Mouse (Mus musculus): ENCODE measurements around the gene Krt42. TPM values are rescaled to one million over a fixed set of nuclear protein-coding genes. Genes with fewer than 3 reads are reported as not detected.
"Not testable (repeated sequence)": the region's sequence is repeated elsewhere in the genome, so short reads cannot be mapped to it uniquely, and the experiment has no call there.

Gene Krt42
- polyA plus RNA-seq, 1 experiment from 2014 or later = not detected

DNA sequence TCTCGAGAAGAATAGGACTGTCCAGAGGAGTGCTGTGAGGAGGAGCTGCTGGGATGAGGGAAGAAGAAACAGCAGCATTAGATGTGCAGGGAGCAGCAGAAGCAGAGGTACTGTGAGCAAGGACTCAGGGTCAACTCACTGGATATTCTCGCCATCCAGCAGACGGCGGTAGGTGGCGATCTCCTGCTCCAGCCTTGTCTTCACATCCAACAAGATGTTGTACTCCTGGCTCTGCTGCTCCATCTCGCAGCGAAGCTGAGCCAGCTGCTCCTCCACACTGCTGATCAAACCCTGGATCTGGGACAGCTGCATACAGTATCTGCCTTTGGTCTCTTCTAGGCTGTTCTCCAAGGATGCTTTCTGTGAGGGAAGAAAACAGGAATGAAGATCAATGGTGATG, 23.2 kb downstream of the Krt42 start:
- ATAC-seq (ENCODE audit: insufficient read depth, low FRiP score); H3K9me3 ChIP-seq (replicated peaks; ENCODE audit: control insufficient read depth, low read length); H3K27ac ChIP-seq (ENCODE audit: low read length); H3K36me3 ChIP-seq (ENCODE audit: control insufficient read depth, insufficient read depth, low read length); H3K4me1 ChIP-seq (ENCODE audit: control insufficient read depth, insufficient read depth, low read length); H3K27me3 ChIP-seq (ENCODE audit: control insufficient read depth, insufficient read depth, low read length); H3K4me3 ChIP-seq (replicated peaks; ENCODE audit: low read length); H3K9ac ChIP-seq (ENCODE audit: low read length); H3K4me2 ChIP-seq (ENCODE audit: low read depth, low read length): not testable (repeated sequence)
- 59% methylated on average over 7 of the region's 7 CpGs for WGBS

DNA sequence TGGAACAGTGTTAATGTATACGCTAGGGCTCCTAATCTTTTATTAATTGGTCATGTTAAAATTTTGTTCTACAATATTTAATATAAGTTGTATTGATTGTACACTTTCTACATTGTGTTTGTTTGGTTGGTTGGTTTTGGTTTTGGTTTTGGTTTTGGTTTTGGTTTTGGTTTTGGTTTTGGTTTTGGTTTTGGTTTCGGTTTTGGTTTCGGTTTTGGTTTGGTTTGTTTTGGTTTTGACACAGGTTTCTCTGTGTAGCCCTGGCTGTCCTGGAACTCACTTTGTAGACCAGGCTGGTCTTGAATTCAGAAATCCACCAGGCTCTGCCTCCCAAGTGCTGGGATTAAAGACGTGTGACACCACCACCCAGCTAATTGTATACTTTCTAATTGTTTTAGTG, 29.4 kb downstream of the Krt42 start:
- H3K4me1 ChIP-seq (ENCODE audit: control insufficient read depth, insufficient read depth, low read length); H3K9ac ChIP-seq (ENCODE audit: low read length); H3K9me3 ChIP-seq (replicated peaks; ENCODE audit: control insufficient read depth, low read length); H3K4me2 ChIP-seq (ENCODE audit: low read depth, low read length); H3K27me3 ChIP-seq (ENCODE audit: control insufficient read depth, insufficient read depth, low read length); H3K27ac ChIP-seq (ENCODE audit: low read length); ATAC-seq (ENCODE audit: insufficient read depth, low FRiP score); H3K36me3 ChIP-seq (ENCODE audit: control insufficient read depth, insufficient read depth, low read length); H3K4me3 ChIP-seq (replicated peaks; ENCODE audit: low read length): not testable (repeated sequence)
- WGBS = 85% methylated on average over 4 of the region's 4 CpGs

- 56% methylated on average over 8 of the region's 8 CpGs for WGBS
- Histone ChIP-seq H3K36me3 (ENCODE audit: control insufficient read depth, insufficient read depth, low read length) (no peaks in the 10 kb centered on the region), H3K4me3 (replicated peaks; ENCODE audit: low read length) (no peak overlapping the region), H3K27me3 (ENCODE audit: control insufficient read depth, insufficient read depth, low read length) (no peaks in the 10 kb centered on the region), H3K9ac (ENCODE audit: low read length) (no peak overlapping the region), H3K4me2 (ENCODE audit: low read depth, low read length) (no peak overlapping the region), H3K4me1 (ENCODE audit: control insufficient read depth, insufficient read depth, low read length) (no peaks in the 10 kb centered on the region), H3K27ac (ENCODE audit: low read length) (no peak overlapping the region), H3K9me3 (replicated peaks; ENCODE audit: control insufficient read depth, low read length) (peaks cover 4% of the 10 kb centered on the region; the same call in 1 of the 2 replicates)
- ATAC-seq (ENCODE audit: insufficient read depth, low FRiP score) = no peak
These were observed 47.9 kb downstream of the Krt42 start for GRCm38 (mm10) chr11:100221741-100222140.

GRCm38 (mm10) chr11:100219304-100219703, 50.4 kb downstream of the Krt42 start:
- no peaks in the 10 kb centered on the region for H3K36me3 ChIP-seq (ENCODE audit: control insufficient read depth, insufficient read depth, low read length)
- WGBS = 84% methylated on average over 4 of the region's 4 CpGs
- H3K4me3 ChIP-seq (replicated peaks; ENCODE audit: low read length) = no peak overlapping the region
- no peaks in the 10 kb centered on the region for H3K4me1 ChIP-seq (ENCODE audit: control insufficient read depth, insufficient read depth, low read length)
- H3K9me3 ChIP-seq (replicated peaks; ENCODE audit: control insufficient read depth, low read length) = no peaks in the 10 kb centered on the region
- no peaks in the 10 kb centered on the region for H3K27me3 ChIP-seq (ENCODE audit: control insufficient read depth, insufficient read depth, low read length)
- H3K4me2 ChIP-seq (ENCODE audit: low read depth, low read length) = no peak overlapping the region
- H3K9ac ChIP-seq (ENCODE audit: low read length) = no peak overlapping the region
- ATAC-seq (ENCODE audit: insufficient read depth, low FRiP score) = no peak
- no peak overlapping the region for H3K27ac ChIP-seq (ENCODE audit: low read length)

Other genes starting within 250 kb of the Krt42 start
- gene Krt33b, start 240.0 kb downstream of the Krt42 start, polyA plus RNA-seq (2015; fragmentation: Nextera tagmentation; extraction: Ambion mirVana) = 0.30 TPM in 1 of 2 replicates, not detected in the other
- 3.2 and 4.2 TPM in 2 replicates for gene Krt34, start 228.3 kb downstream of the Krt42 start, polyA plus RNA-seq (2015; fragmentation: Nextera tagmentation; extraction: Ambion mirVana)
- 0.74 and 0.81 TPM in 2 replicates for gene Krt31, start 219.3 kb downstream of the Krt42 start, polyA plus RNA-seq (2015; fragmentation: Nextera tagmentation; extraction: Ambion mirVana)
- gene Krt32, start 181.6 kb downstream of the Krt42 start, polyA plus RNA-seq (2015; fragmentation: Nextera tagmentation; extraction: Ambion mirVana) = 0.24 and 0.40 TPM in 2 replicates
- gene Krt35, start 173.6 kb downstream of the Krt42 start, polyA plus RNA-seq (2015; fragmentation: Nextera tagmentation; extraction: Ambion mirVana) = 0.76 and 1.5 TPM in 2 replicates
- 0.44 and 0.75 TPM in 2 replicates for gene Krt36, start 164.2 kb downstream of the Krt42 start, polyA plus RNA-seq (2015; fragmentation: Nextera tagmentation; extraction: Ambion mirVana)
- gene Krt13, start 148.3 kb downstream of the Krt42 start, polyA plus RNA-seq (2015; fragmentation: Nextera tagmentation; extraction: Ambion mirVana) = 1,856 and 2,859 TPM in 2 replicates
- gene Krt15, start 133.9 kb downstream of the Krt42 start, polyA plus RNA-seq (2015; fragmentation: Nextera tagmentation; extraction: Ambion mirVana) = 1,477 and 1,759 TPM in 2 replicates
- gene Krt19, start 121.2 kb downstream of the Krt42 start, polyA plus RNA-seq (2015; fragmentation: Nextera tagmentation; extraction: Ambion mirVana) = 1,141 and 1,514 TPM in 2 replicates
- not detected in 2 replicates for gene Krt9, start 76.6 kb downstream of the Krt42 start, polyA plus RNA-seq (2015; fragmentation: Nextera tagmentation; extraction: Ambion mirVana)
- gene Krt14, start 62.3 kb downstream of the Krt42 start, polyA plus RNA-seq (2015; fragmentation: Nextera tagmentation; extraction: Ambion mirVana) = 46.4 and 67.1 TPM in 2 replicates
- gene Krt16, start 21.0 kb downstream of the Krt42 start, polyA plus RNA-seq (2015; fragmentation: Nextera tagmentation; extraction: Ambion mirVana) = 1.6 and 2.2 TPM in 2 replicates
- gene Krt17, start 8.8 kb downstream of the Krt42 start, polyA plus RNA-seq (2015; fragmentation: Nextera tagmentation; extraction: Ambion mirVana) = 34.0 and 45.6 TPM in 2 replicates
- gene Eif1, start 50.0 kb upstream of the Krt42 start, polyA plus RNA-seq (2015; fragmentation: Nextera tagmentation; extraction: Ambion mirVana) = 1,614 and 1,638 TPM in 2 replicates
- gene Gast, start 64.5 kb upstream of the Krt42 start, polyA plus RNA-seq (2015; fragmentation: Nextera tagmentation; extraction: Ambion mirVana) = 10.8 and 13.3 TPM in 2 replicates
- gene Hap1, start 86.3 kb upstream of the Krt42 start, polyA plus RNA-seq (2015; fragmentation: Nextera tagmentation; extraction: Ambion mirVana) = 13.2 and 13.5 TPM in 2 replicates
- gene Jup, start 127.9 kb upstream of the Krt42 start, polyA plus RNA-seq (2015; fragmentation: Nextera tagmentation; extraction: Ambion mirVana) = 247 and 328 TPM in 2 replicates
- 56.7 and 62.1 TPM in 2 replicates for gene P3h4, start 145.0 kb upstream of the Krt42 start, polyA plus RNA-seq (2015; fragmentation: Nextera tagmentation; extraction: Ambion mirVana)
- 114 and 119 TPM in 2 replicates for gene Fkbp10, start 145.8 kb upstream of the Krt42 start, polyA plus RNA-seq (2015; fragmentation: Nextera tagmentation; extraction: Ambion mirVana)
- gene Nt5c3b, start 171.9 kb upstream of the Krt42 start, polyA plus RNA-seq (2015; fragmentation: Nextera tagmentation; extraction: Ambion mirVana) = 99.1 and 109 TPM in 2 replicates
- 0.29 and 0.30 TPM in 2 replicates for gene Klhl10, start 172.0 kb upstream of the Krt42 start, polyA plus RNA-seq (2015; fragmentation: Nextera tagmentation; extraction: Ambion mirVana)
- gene Klhl11, start 202.9 kb upstream of the Krt42 start, polyA plus RNA-seq (2015; fragmentation: Nextera tagmentation; extraction: Ambion mirVana) = 7.4 and 7.5 TPM in 2 replicates

All from stomach, embryonic 16.5 days (tissue).